In the genomic region with DNA sequence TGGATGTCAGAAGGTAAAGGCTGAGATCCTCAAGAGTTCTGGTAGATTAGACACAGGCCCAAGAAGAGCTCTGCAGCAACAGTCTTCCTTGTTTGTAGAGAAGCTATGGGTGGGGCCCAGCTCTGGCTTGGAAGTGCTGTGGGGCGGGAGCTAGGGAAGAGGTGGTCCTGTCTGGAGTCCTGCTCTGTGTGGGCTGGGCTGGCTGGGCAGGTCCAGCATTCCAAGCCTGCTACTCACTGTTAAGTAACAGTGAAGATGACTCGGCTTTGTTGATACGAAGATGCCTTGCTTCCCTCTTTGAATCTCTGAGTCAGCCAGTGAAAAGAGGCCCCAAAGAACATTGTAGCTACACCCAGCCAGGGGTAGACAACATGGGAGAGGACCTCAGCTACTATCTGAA, we compare ENCODE assay signal across 8 mouse cellular contexts. TPM values are rescaled to one million over a fixed set of nuclear protein-coding genes. Genes with fewer than 3 reads are reported as not detected.
DNase-seq lines count a peak whose midpoint lies in the region; ATAC-seq and TF ChIP-seq lines count a peak whose summit lies in the region.

No protein-coding gene starts in this region.

- TF ChIP-seq EP300 in liver, postnatal 0 days (IDR thresholded peaks at IDR 0.05; ENCODE audit: low read depth): no peak

- H3K4me1 ChIP-seq in liver, postnatal 0 days (ENCODE audit: insufficient read depth): 0 out of 2 replicates have a peak, but pooled peaks cover 3% of the 10 kb centered on the region
- no peaks in the 10 kb centered on the region for H3K4me1 ChIP-seq in stomach, embryonic 15.5 days
- H3K4me1 ChIP-seq in hindbrain, embryonic 16.5 days (ENCODE audit: control insufficient read depth, insufficient read depth, low read depth, low read length): no peaks in the 10 kb centered on the region

- no peak overlapping the region for H3K9ac ChIP-seq in liver, postnatal 0 days (replicated peaks)
- H3K9ac ChIP-seq in stomach, embryonic 15.5 days: no peak overlapping the region
- no peak overlapping the region for H3K9ac ChIP-seq in hindbrain, embryonic 16.5 days (ENCODE audit: low read depth, low read length)

- no peaks in the 10 kb centered on the region for H3K27me3 ChIP-seq in liver, postnatal 0 days (ENCODE audit: insufficient read depth, low read length)
- H3K27me3 ChIP-seq in stomach, embryonic 15.5 days (replicated peaks): no peaks in the 10 kb centered on the region
- H3K27me3 ChIP-seq in hindbrain, embryonic 16.5 days (replicated peaks; ENCODE audit: control insufficient read depth, insufficient read depth, low read length): no peaks in the 10 kb centered on the region

- no peaks in the 10 kb centered on the region for H3K36me3 ChIP-seq in liver, postnatal 0 days (replicated peaks; ENCODE audit: insufficient read depth, low read length)
- H3K36me3 ChIP-seq in stomach, embryonic 15.5 days: no peaks in the 10 kb centered on the region
- H3K36me3 ChIP-seq in hindbrain, embryonic 16.5 days (ENCODE audit: control insufficient read depth, insufficient read depth, low read length): no peaks in the 10 kb centered on the region

- peak; percentile 32; the same call in 1 of the 2 replicates for ATAC-seq in liver, postnatal 0 days
- peak; percentile 72; the same call in 1 of the 2 replicates for ATAC-seq in stomach, embryonic 15.5 days (ENCODE audit: insufficient read depth, low FRiP score, low read depth)
- no peak for ATAC-seq in hindbrain, embryonic 16.5 days

- TF ChIP-seq CTCF in liver, postnatal 0 days (IDR thresholded peaks at IDR 0.05; ENCODE audit: low read depth): no peak

- peak overlapping the region; percentile 64 for H3K27ac ChIP-seq in liver, postnatal 0 days (ENCODE audit: low read depth)
- peak overlapping the region; percentile 60 for H3K27ac ChIP-seq in stomach, embryonic 15.5 days
- H3K27ac ChIP-seq in hindbrain, embryonic 16.5 days (ENCODE audit: low read depth, low read length): no peak overlapping the region

- H3K4me2 ChIP-seq in liver, postnatal 0 days (ENCODE audit: low read depth, low read length): no peak overlapping the region
- no peak overlapping the region for H3K4me2 ChIP-seq in stomach, embryonic 15.5 days
- H3K4me2 ChIP-seq in hindbrain, embryonic 16.5 days (ENCODE audit: low read length): no peak overlapping the region

- peak; percentile 24 for DNase-seq in right cerebral cortex, adult 18-20 months
- no peak for DNase-seq in right cerebral cortex, postnatal 14 days
- peak; percentile 84 to 90 for DNase-seq in heart, adult 18-20 months
- no peak for DNase-seq in liver, postnatal 0 days
- DNase-seq in layer of hippocampus, adult 18-20 months (ENCODE audit: low spot score in 2 of 2): no peak
- no peak for DNase-seq in cerebellum, adult 9-10 months

- no peak overlapping the region for H3K4me3 ChIP-seq in liver, postnatal 0 days (ENCODE audit: low read depth, low read length)
- no peak overlapping the region for H3K4me3 ChIP-seq in stomach, embryonic 15.5 days (replicated peaks)
- no peak overlapping the region for H3K4me3 ChIP-seq in hindbrain, embryonic 16.5 days (ENCODE audit: low read length)

- no peaks in the 10 kb centered on the region for H3K9me3 ChIP-seq in liver, postnatal 0 days (ENCODE audit: low read length)
- no peaks in the 10 kb centered on the region for H3K9me3 ChIP-seq in stomach, embryonic 15.5 days
- no peaks in the 10 kb centered on the region for H3K9me3 ChIP-seq in hindbrain, embryonic 16.5 days (ENCODE audit: control insufficient read depth, low read length)

- 44% methylated on average over 3 of the region's 3 CpGs for WGBS in liver, postnatal 0 days (ENCODE audit: insufficient replicate concordance)
- 27% methylated on average over 3 of the region's 3 CpGs for WGBS in stomach, embryonic 15.5 days
- WGBS in hindbrain, embryonic 16.5 days: 45% methylated on average over 3 of the region's 3 CpGs

RNA-seq across cellular contexts. Expression of a gene that starts 1.9 kb away (rescaled TPM):
- 1 to 10 TPM; 2.9 to 3.4 TPM for total RNA-seq in heart, adult 18-20 months (2021)
- 2.3 and 2.4 TPM in 2 replicates for polyA plus RNA-seq in liver, postnatal 0 days (2015; fragmentation: Nextera tagmentation; extraction: Ambion mirVana)
- 6.8 and 8.6 TPM in 2 replicates for polyA plus RNA-seq in stomach, embryonic 15.5 days (2015; fragmentation: Nextera tagmentation; extraction: Ambion mirVana)
- under 1 TPM; 0.76 to 0.77 TPM for total RNA-seq in layer of hippocampus, adult 18-20 months (2021)
- polyA plus RNA-seq in hindbrain, embryonic 16.5 days (2015; fragmentation: Nextera tagmentation; extraction: Ambion mirVana): 1.1 and 1.2 TPM in 2 replicates

RNA-seq across cellular contexts. Expression of a gene that starts 52.3 kb away (rescaled TPM):
- 1 to 10 TPM in 1 of 2 experiments, under 1 TPM in 1; 0.52 to 2.5 TPM for total RNA-seq in heart, adult 18-20 months (2021)
- polyA plus RNA-seq in liver, postnatal 0 days (2015; fragmentation: Nextera tagmentation; extraction: Ambion mirVana): 69.2 and 76.3 TPM in 2 replicates
- 57.8 and 66.8 TPM in 2 replicates for polyA plus RNA-seq in stomach, embryonic 15.5 days (2015; fragmentation: Nextera tagmentation; extraction: Ambion mirVana)
- total RNA-seq in layer of hippocampus, adult 18-20 months (2021): under 1 TPM in 1 of 2 experiments, not detected in 1; 0.17 TPM
- not detected in 2 replicates for polyA plus RNA-seq in hindbrain, embryonic 16.5 days (2015; fragmentation: Nextera tagmentation; extraction: Ambion mirVana)

RNA-seq across cellular contexts. Expression of a gene that starts 53.4 kb away (rescaled TPM):
- under 1 TPM in 1 of 2 experiments, not detected in 1; 0.15 TPM for total RNA-seq in heart, adult 18-20 months (2021)
- polyA plus RNA-seq in liver, postnatal 0 days (2015; fragmentation: Nextera tagmentation; extraction: Ambion mirVana): not detected in 2 replicates
- 5.1 and 7.6 TPM in 2 replicates for polyA plus RNA-seq in stomach, embryonic 15.5 days (2015; fragmentation: Nextera tagmentation; extraction: Ambion mirVana)
- under 1 TPM; 0.12 to 0.15 TPM for total RNA-seq in layer of hippocampus, adult 18-20 months (2021)
- 0.15 and 0.18 TPM in 2 replicates for polyA plus RNA-seq in hindbrain, embryonic 16.5 days (2015; fragmentation: Nextera tagmentation; extraction: Ambion mirVana)

Comparison
In these comparisons a context has a peak if more than half of its experiments do, and no peak if none do; other contexts are left out.
1. DNase-seq: peak in right cerebral cortex, adult 18-20 months (single experiment) and heart, adult 18-20 months (2 of 2); none in right cerebral cortex, postnatal 14 days (single experiment), liver, postnatal 0 days (single experiment), layer of hippocampus, adult 18-20 months (0 of 2) and cerebellum, adult 9-10 months (single experiment).
2. RNA of a gene that starts 52.3 kb away (polyA plus RNA-seq): 69.2 to 76.3 TPM in liver, postnatal 0 days and 57.8 to 66.8 TPM in stomach, embryonic 15.5 days; not detected in hindbrain, embryonic 16.5 days; every median in the first group is over 10 times any median in the second.